Mouse (Mus musculus): ENCODE measurements at regions not wholly inside any gene's neighbourhood (a gene's known extent, or its start where the extent isn't known, plus 50 kb on each side); places are given as distances from the start of the nearest gene placed in this dataset.
A peak's percentile ranks its signal among the peaks of the same experiment; 100 is the strongest.

DNA sequence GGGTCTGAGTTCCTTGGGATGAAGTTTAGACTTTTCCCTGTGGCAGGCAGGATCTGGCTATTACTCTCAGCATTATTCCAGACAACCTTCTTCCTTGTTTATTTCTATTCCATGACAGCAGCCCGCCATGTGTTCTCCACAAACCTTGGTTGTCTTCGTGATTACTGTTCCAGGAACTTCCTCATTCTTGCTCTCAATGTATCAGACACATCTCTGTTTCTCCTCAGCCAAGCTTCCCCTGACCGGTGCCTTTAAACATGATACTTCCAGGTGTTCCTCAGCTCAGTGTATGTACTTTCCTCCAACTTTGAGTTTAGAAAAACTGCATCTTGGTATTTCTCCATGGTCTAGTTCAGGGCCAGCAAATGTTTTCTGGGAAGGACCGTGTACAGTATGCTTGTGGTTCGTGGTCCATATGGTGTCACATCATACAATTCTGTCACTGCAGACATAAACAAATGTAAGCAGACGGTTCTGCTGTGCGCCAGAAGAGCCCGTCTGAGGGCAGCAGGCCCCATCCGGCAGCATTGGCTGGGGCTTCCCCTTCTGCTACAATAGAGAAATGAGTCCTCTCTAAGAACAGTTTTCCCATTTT lies 64.2 kb downstream of the Peg10 start:
- Histone ChIP-seq H3K9me3 (ENCODE audit: control insufficient read depth, low read length) (no peaks in the 10 kb centered on the region), H3K27ac (no peak overlapping the region), H3K27me3 (ENCODE audit: control insufficient read depth, insufficient read depth, low read length) (no peaks in the 10 kb centered on the region), H3K9ac (replicated peaks) (no peak overlapping the region), H3K4me2 (ENCODE audit: low read depth) (no peak overlapping the region), H3K4me3 (ENCODE audit: insufficient read depth in 1 of 2, low read depth in 2 of 2, low read length in 2 of 2) (no peak overlapping the region), H3K4me1 (replicated peaks; ENCODE audit: control insufficient read depth in 2 of 2, insufficient read depth in 2 of 2, low read length in 1 of 2) (no peaks in the 10 kb centered on the region; a peak in 1 of 4 replicates), H3K36me3 (replicated peaks; ENCODE audit: control insufficient read depth, insufficient read depth, low read depth) (no peaks in the 10 kb centered on the region)
- TF ChIP-seq CTCF (IDR thresholded peaks at IDR 0.05; ENCODE audit: low read depth) = no peak
- no peak for TF ChIP-seq EP300 (IDR thresholded peaks at IDR 0.05; ENCODE audit: low read depth)
- 23% methylated on average over 9 of the region's 9 CpGs for WGBS (ENCODE audit: insufficient replicate concordance)
- ATAC-seq (ENCODE audit: insufficient read depth) = no peak
- DNase-seq (ENCODE audit: low read depth in 3 of 3, low spot score in 3 of 3) = no peak

DNA sequence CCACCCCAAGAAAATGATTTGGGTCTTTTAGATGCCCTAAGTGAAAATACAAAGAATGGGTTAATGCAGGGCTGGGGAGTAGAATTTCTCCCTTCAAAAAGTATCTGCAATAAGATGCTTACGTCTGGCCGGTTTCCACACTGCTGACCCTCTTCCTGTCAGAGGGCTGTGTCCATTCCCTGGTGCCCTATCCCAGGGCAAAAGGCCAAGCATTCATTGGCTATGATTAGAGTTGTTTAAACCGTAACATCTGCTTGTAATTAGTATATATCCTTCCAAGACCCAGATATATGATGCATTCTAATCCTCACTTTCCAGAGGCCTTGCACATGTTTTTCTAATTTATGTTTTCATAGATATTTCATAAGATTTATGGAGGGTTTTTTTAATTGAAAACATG lies 66.1 kb downstream of the Peg10 start:
- TF ChIP-seq CTCF (IDR thresholded peaks at IDR 0.05; ENCODE audit: low read depth) = no peak
- TF ChIP-seq EP300 (IDR thresholded peaks at IDR 0.05; ENCODE audit: low read depth) = no peak
- no peak overlapping the region for H3K9ac ChIP-seq (replicated peaks)
- H3K9me3 ChIP-seq (ENCODE audit: control insufficient read depth, low read length) = no peaks in the 10 kb centered on the region
- DNase-seq (ENCODE audit: low read depth in 3 of 3, low spot score in 3 of 3) = no peak
- 59% methylated on average over 3 of the region's 3 CpGs for WGBS (ENCODE audit: insufficient replicate concordance)
- no peak overlapping the region for H3K27ac ChIP-seq
- ATAC-seq (ENCODE audit: insufficient read depth) = no peak
- no peaks in the 10 kb centered on the region for H3K4me1 ChIP-seq (replicated peaks; ENCODE audit: control insufficient read depth in 2 of 2, insufficient read depth in 2 of 2, low read length in 1 of 2)
- H3K27me3 ChIP-seq (ENCODE audit: control insufficient read depth, insufficient read depth, low read length) = no peaks in the 10 kb centered on the region
- no peaks in the 10 kb centered on the region for H3K36me3 ChIP-seq (replicated peaks; ENCODE audit: control insufficient read depth, insufficient read depth, low read depth)
- no peak overlapping the region for H3K4me3 ChIP-seq (ENCODE audit: insufficient read depth in 1 of 2, low read depth in 2 of 2, low read length in 2 of 2)
- no peak overlapping the region for H3K4me2 ChIP-seq (ENCODE audit: low read depth)

DNA sequence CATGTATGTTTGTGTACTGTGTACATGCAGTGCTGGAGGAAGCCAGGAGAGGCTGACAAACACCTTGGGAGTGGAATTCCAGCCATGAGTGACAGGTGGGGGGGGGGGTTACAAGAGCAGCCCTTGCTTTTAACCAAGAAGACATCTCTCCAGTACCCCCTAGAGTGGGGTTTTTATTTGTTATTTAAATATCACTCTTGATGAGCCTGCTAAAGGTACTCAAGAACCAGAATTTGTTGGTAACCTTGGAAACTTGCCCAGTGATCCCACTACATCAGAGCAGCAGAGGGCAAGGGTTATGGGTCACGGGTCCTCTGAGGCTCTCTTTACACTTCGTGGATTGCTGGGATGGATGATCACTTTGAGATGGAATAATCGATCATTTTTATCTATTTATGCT lies 69.8 kb downstream of the Peg10 start:
- H3K4me3 ChIP-seq (ENCODE audit: insufficient read depth in 1 of 2, low read depth in 2 of 2, low read length in 2 of 2) = no peak overlapping the region
- H3K9me3 ChIP-seq (ENCODE audit: control insufficient read depth, low read length) = no peaks in the 10 kb centered on the region
- no peak for ATAC-seq (ENCODE audit: insufficient read depth)
- H3K4me1 ChIP-seq (replicated peaks; ENCODE audit: control insufficient read depth in 2 of 2, insufficient read depth in 2 of 2, low read length in 1 of 2) = no peaks in the 10 kb centered on the region
- H3K36me3 ChIP-seq (replicated peaks; ENCODE audit: control insufficient read depth, insufficient read depth, low read depth) = no peaks in the 10 kb centered on the region
- no peak for DNase-seq (ENCODE audit: low read depth in 3 of 3, low spot score in 3 of 3)
- H3K9ac ChIP-seq (replicated peaks) = no peak overlapping the region
- TF ChIP-seq EP300 (IDR thresholded peaks at IDR 0.05; ENCODE audit: low read depth) (no peak), CTCF (IDR thresholded peaks at IDR 0.05; ENCODE audit: low read depth) (no peak)
- H3K4me2 ChIP-seq (ENCODE audit: low read depth) = no peak overlapping the region
- H3K27me3 ChIP-seq (ENCODE audit: control insufficient read depth, insufficient read depth, low read length) = no peaks in the 10 kb centered on the region
- WGBS (ENCODE audit: insufficient replicate concordance) = 55% methylated on average over 3 of the region's 3 CpGs
- H3K27ac ChIP-seq = no peak overlapping the region

DNA sequence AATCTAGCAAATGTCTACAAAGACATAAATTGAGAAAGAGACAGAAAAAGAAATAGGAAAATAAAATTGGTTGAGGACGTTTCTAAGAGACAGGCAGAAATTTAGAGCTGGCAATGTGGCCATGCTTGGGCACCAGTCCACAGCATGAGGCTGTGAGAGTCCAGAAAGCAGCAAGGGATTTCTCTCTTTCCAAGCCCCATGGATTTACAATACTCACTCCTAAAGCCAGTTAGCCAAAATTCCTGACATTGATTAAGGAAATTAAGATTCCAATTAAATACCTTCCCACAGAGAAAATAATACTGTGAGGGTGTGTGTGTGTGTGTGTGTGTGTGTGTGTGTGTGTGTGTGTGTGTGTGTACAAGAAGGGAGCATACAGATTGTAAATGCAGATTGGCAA lies 61.5 kb upstream of the Ppp1r9a start:
- no peak overlapping the region for H3K4me3 ChIP-seq (ENCODE audit: insufficient read depth in 1 of 2, low read depth in 2 of 2, low read length in 2 of 2)
- H3K9me3 ChIP-seq (ENCODE audit: control insufficient read depth, low read length) = no peaks in the 10 kb centered on the region
- H3K27me3 ChIP-seq (ENCODE audit: control insufficient read depth, insufficient read depth, low read length) = no peaks in the 10 kb centered on the region
- H3K4me2 ChIP-seq (ENCODE audit: low read depth) = no peak overlapping the region
- no peak for ATAC-seq (ENCODE audit: insufficient read depth)
- no peaks in the 10 kb centered on the region for H3K4me1 ChIP-seq (replicated peaks; ENCODE audit: control insufficient read depth in 2 of 2, insufficient read depth in 2 of 2, low read length in 1 of 2)
- TF ChIP-seq EP300 (IDR thresholded peaks at IDR 0.05; ENCODE audit: low read depth) (no peak), CTCF (IDR thresholded peaks at IDR 0.05; ENCODE audit: low read depth) (no peak)
- DNase-seq (ENCODE audit: low read depth in 3 of 3, low spot score in 3 of 3) = no peak
- 26% methylated on average over 1 of the region's 1 CpGs for WGBS (ENCODE audit: insufficient replicate concordance)
- no peak overlapping the region for H3K27ac ChIP-seq
- no peaks in the 10 kb centered on the region for H3K36me3 ChIP-seq (replicated peaks; ENCODE audit: control insufficient read depth, insufficient read depth, low read depth)
- H3K9ac ChIP-seq (replicated peaks) = no peak overlapping the region

DNA sequence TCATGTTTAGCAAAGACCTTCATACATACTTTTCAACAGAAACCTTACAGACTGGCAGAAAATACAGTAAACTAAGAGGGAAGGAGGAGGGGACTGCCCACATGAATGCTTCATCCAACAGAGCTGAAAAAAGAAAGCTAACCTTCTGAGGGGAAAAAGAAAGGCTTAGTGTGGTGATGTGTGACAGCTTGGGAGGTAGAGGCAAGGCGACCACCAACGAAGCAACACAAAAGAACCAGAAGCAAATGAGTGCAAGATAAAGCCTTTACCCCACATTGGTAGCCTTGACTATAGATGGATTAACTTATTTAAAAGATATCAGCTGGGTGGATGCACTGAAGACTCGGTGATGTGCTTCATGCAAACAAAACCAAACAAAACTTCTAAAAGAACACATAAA lies 53.0 kb upstream of the Ppp1r9a start:
- no peak for ATAC-seq (ENCODE audit: insufficient read depth)
- no peaks in the 10 kb centered on the region for H3K36me3 ChIP-seq (replicated peaks; ENCODE audit: control insufficient read depth, insufficient read depth, low read depth)
- no peak for TF ChIP-seq EP300 (IDR thresholded peaks at IDR 0.05; ENCODE audit: low read depth)
- no peak for TF ChIP-seq CTCF (IDR thresholded peaks at IDR 0.05; ENCODE audit: low read depth)
- H3K27ac ChIP-seq = no peak overlapping the region
- H3K4me2 ChIP-seq (ENCODE audit: low read depth) = peak overlapping the region; percentile 38
- H3K9me3 ChIP-seq (ENCODE audit: control insufficient read depth, low read length) = no peaks in the 10 kb centered on the region
- WGBS (ENCODE audit: insufficient replicate concordance) = 49% methylated on average over 3 of the region's 3 CpGs
- DNase-seq (ENCODE audit: low read depth in 3 of 3, low spot score in 3 of 3) = no peak
- 0 out of 4 replicates have a peak, but pooled peaks cover 0 to 2% of the 10 kb centered on the region in 2 experiments for H3K4me1 ChIP-seq (replicated peaks; ENCODE audit: control insufficient read depth in 2 of 2, insufficient read depth in 2 of 2, low read length in 1 of 2)
- no peaks in the 10 kb centered on the region for H3K27me3 ChIP-seq (ENCODE audit: control insufficient read depth, insufficient read depth, low read length)
- no peak overlapping the region for H3K9ac ChIP-seq (replicated peaks)
- H3K4me3 ChIP-seq (ENCODE audit: insufficient read depth in 1 of 2, low read depth in 2 of 2, low read length in 2 of 2) = no peak overlapping the region
